Mouse (Mus musculus): ENCODE data around the gene Agtpbp1. TPM values are rescaled to one million over a fixed set of nuclear protein-coding genes. Genes with fewer than 3 reads are reported as not detected.

The Agtpbp1 gene
- polyA plus RNA-seq, 1 experiment from 2014 or later: 22.7 TPM

GRCm38 (mm10) chr13:59615554-59615953, 30.5 kb upstream of the Agtpbp1 start:
- TF ChIP-seq CTCF (IDR thresholded peaks at IDR 0.05; ENCODE audit: low read depth): no peak
- Histone ChIP-seq H3K27ac (ENCODE audit: low read depth) (no peak overlapping the region), H3K9ac (no peak overlapping the region), H3K27me3 (ENCODE audit: insufficient read depth, low read length) (no peaks in the 10 kb centered on the region), H3K36me3 (ENCODE audit: insufficient read depth) (peaks cover 73% of the 10 kb centered on the region), H3K4me1 (ENCODE audit: insufficient read depth) (no peaks in the 10 kb centered on the region), H3K9me3 (ENCODE audit: low read depth, low read length) (no peaks in the 10 kb centered on the region), H3K4me2 (no peak overlapping the region), H3K4me3 (ENCODE audit: low read depth, low read length) (no peak overlapping the region)
- ATAC-seq (ENCODE audit: insufficient read depth) (no peak), DNase-seq (no peak)
- 63% methylated on average over 4 of the region's 4 CpGs for WGBS

GRCm38 (mm10) chr13:59615152-59615551, 30.1 kb upstream of the Agtpbp1 start:
- H3K36me3 ChIP-seq (ENCODE audit: insufficient read depth): peaks cover 74% of the 10 kb centered on the region
- H3K9ac ChIP-seq: no peak overlapping the region
- no peak for DNase-seq
- H3K4me3 ChIP-seq (ENCODE audit: low read depth, low read length): no peak overlapping the region
- no peaks in the 10 kb centered on the region for H3K27me3 ChIP-seq (ENCODE audit: insufficient read depth, low read length)
- no peak for TF ChIP-seq CTCF (IDR thresholded peaks at IDR 0.05; ENCODE audit: low read depth)
- WGBS: 83% methylated on average over 4 of the region's 4 CpGs
- no peak overlapping the region for H3K27ac ChIP-seq (ENCODE audit: low read depth)
- no peak overlapping the region for H3K4me2 ChIP-seq
- no peaks in the 10 kb centered on the region for H3K4me1 ChIP-seq (ENCODE audit: insufficient read depth)
- ATAC-seq (ENCODE audit: insufficient read depth): no peak
- no peaks in the 10 kb centered on the region for H3K9me3 ChIP-seq (ENCODE audit: low read depth, low read length)

DNA sequence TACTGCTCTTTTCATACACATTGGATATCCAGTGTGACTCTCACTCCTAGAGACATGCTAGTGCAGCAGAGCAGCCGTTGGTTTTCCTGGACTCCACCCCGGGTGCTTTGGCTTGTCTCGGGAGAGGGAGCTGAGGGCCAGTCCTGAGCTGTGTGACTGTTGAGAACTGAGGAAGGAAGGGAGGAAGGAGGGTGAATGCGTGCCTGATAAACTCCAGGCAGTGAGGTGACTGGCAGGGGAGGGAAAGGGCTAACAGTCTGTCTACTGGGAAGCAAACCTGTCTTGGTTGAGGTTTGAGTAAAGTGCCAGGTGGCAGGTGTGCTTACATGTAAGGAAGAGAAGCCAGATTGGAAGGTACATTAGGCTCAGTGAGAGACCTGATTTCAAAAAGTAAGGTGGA, 28.8 kb upstream of the Agtpbp1 start:
- Histone ChIP-seq H3K36me3 (ENCODE audit: insufficient read depth) (peaks cover 78% of the 10 kb centered on the region), H3K4me2 (no peak overlapping the region), H3K4me3 (ENCODE audit: low read depth, low read length) (no peak overlapping the region), H3K27me3 (ENCODE audit: insufficient read depth, low read length) (no peaks in the 10 kb centered on the region), H3K9ac (no peak overlapping the region), H3K27ac (ENCODE audit: low read depth) (no peak overlapping the region), H3K9me3 (ENCODE audit: low read depth, low read length) (no peaks in the 10 kb centered on the region), H3K4me1 (ENCODE audit: insufficient read depth) (no peaks in the 10 kb centered on the region)
- TF ChIP-seq CTCF (IDR thresholded peaks at IDR 0.05; ENCODE audit: low read depth): no peak
- ATAC-seq (ENCODE audit: insufficient read depth) (no peak), DNase-seq (no peak)
- 69% methylated on average over 4 of the region's 4 CpGs for WGBS

GRCm38 (mm10) chr13:59610437-59610836, 25.4 kb upstream of the Agtpbp1 start:
- Histone ChIP-seq H3K27me3 (ENCODE audit: insufficient read depth, low read length) (no peaks in the 10 kb centered on the region), H3K4me2 (no peak overlapping the region), H3K9ac (no peak overlapping the region), H3K9me3 (ENCODE audit: low read depth, low read length) (no peaks in the 10 kb centered on the region), H3K36me3 (ENCODE audit: insufficient read depth) (peaks cover 81% of the 10 kb centered on the region), H3K4me1 (ENCODE audit: insufficient read depth) (no peaks in the 10 kb centered on the region), H3K27ac (ENCODE audit: low read depth) (no peak overlapping the region), H3K4me3 (ENCODE audit: low read depth, low read length) (no peak overlapping the region)
- 89% methylated on average over 2 of the region's 2 CpGs for WGBS
- ATAC-seq (ENCODE audit: insufficient read depth) (no peak), DNase-seq (no peak)
- TF ChIP-seq CTCF (IDR thresholded peaks at IDR 0.05; ENCODE audit: low read depth): no peak

DNA sequence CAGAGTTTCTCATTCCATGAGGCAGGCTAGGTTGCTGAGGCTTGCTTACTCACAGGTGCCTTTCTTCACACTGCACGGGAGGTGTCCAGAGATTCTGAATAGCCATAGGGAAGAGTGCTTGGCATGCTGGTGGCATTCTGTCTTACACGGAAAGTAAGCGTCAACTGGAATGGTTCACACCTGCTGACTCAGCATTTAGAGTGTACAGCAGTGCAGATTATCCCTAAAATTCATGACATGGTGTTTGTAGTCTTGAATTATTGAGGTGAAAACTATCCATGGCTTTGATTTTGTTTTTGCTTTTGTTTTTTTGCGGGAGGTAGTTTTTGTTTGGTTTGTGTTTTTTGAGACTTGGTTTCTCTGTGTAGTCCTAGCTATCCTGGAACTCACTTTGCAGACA, 24.9 kb upstream of the Agtpbp1 start:
- Histone ChIP-seq H3K9ac (no peak overlapping the region), H3K36me3 (ENCODE audit: insufficient read depth) (peaks cover 81% of the 10 kb centered on the region), H3K4me2 (no peak overlapping the region), H3K4me1 (ENCODE audit: insufficient read depth) (no peaks in the 10 kb centered on the region), H3K27ac (ENCODE audit: low read depth) (no peak overlapping the region), H3K4me3 (ENCODE audit: low read depth, low read length) (no peak overlapping the region), H3K9me3 (ENCODE audit: low read depth, low read length) (no peaks in the 10 kb centered on the region), H3K27me3 (ENCODE audit: insufficient read depth, low read length) (no peaks in the 10 kb centered on the region)
- no peak for TF ChIP-seq CTCF (IDR thresholded peaks at IDR 0.05; ENCODE audit: low read depth)
- ATAC-seq (ENCODE audit: insufficient read depth) (no peak), DNase-seq (no peak)
- WGBS: 90% methylated on average over 4 of the region's 4 CpGs

- Histone ChIP-seq H3K4me3 (ENCODE audit: low read depth, low read length) (no peak overlapping the region), H3K27me3 (ENCODE audit: insufficient read depth, low read length) (no peaks in the 10 kb centered on the region), H3K4me1 (ENCODE audit: insufficient read depth) (no peaks in the 10 kb centered on the region), H3K27ac (ENCODE audit: low read depth) (no peak overlapping the region), H3K9me3 (ENCODE audit: low read depth, low read length) (no peaks in the 10 kb centered on the region), H3K9ac (no peak overlapping the region), H3K4me2 (no peak overlapping the region), H3K36me3 (ENCODE audit: insufficient read depth) (peaks cover 85% of the 10 kb centered on the region)
- DNase-seq (no peak), ATAC-seq (ENCODE audit: insufficient read depth) (no peak)
- TF ChIP-seq CTCF (IDR thresholded peaks at IDR 0.05; ENCODE audit: low read depth): no peak
- WGBS: 72% methylated on average over 10 of the region's 10 CpGs
Measured at GRCm38 (mm10) chr13:59605221-59605922, 20.3 kb upstream of the Agtpbp1 start.

DNA sequence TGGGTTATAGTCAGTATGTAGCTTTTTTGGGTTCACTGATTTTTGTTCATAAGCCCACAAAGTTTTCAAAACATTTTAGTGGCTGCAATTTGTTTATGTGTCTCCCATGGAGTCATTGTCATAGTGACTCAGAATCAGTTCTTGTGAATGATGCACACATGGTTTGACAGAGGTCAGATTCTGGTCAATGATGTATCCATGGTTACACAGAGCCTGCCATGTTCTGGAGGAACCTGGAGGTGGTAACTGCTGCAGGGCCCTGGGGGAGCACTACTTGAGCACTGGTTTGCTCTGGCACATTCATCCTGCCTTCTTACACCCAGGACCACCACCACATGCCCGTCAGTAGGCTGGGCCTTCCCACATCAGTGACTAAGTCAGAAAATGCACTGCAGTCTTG, 19.5 kb upstream of the Agtpbp1 start:
- no peak for TF ChIP-seq CTCF (IDR thresholded peaks at IDR 0.05; ENCODE audit: low read depth)

More for the DNA sequence above, 19.5 kb upstream of the Agtpbp1 start:
- DNase-seq: no peak
- Histone ChIP-seq H3K27me3 (ENCODE audit: insufficient read depth, low read length) (no peaks in the 10 kb centered on the region), H3K9ac (no peak overlapping the region), H3K4me3 (ENCODE audit: low read depth, low read length) (no peak overlapping the region), H3K36me3 (ENCODE audit: insufficient read depth) (peaks cover 85% of the 10 kb centered on the region), H3K4me2 (no peak overlapping the region), H3K4me1 (ENCODE audit: insufficient read depth) (no peaks in the 10 kb centered on the region), H3K27ac (ENCODE audit: low read depth) (no peak overlapping the region), H3K9me3 (ENCODE audit: low read depth, low read length) (no peaks in the 10 kb centered on the region)
- WGBS: 96% methylated on average over 1 of the region's 1 CpGs
- no peak for ATAC-seq (ENCODE audit: insufficient read depth)
